Mouse (Mus musculus): ENCODE data around the gene Samd8. TPM values are rescaled to one million over a fixed set of nuclear protein-coding genes. Genes with fewer than 3 reads are reported as not detected.

The Samd8 gene
- polyA plus RNA-seq, 1 experiment from 2014 or later: 11.5 TPM

- Histone ChIP-seq H3K4me1 (ENCODE audit: control insufficient read depth in 2 of 2, insufficient read depth in 2 of 2, low read length in 2 of 2) (0 out of 4 replicates have a peak, but pooled peaks cover 0 to 3% of the 10 kb centered on the region in 2 experiments), H3K36me3 (ENCODE audit: control insufficient read depth, insufficient read depth, low read length) (no peaks in the 10 kb centered on the region), H3K27ac (replicated peaks in 1 of 2; ENCODE audit: control insufficient read depth in 1 of 2, insufficient read depth in 1 of 2, low read depth in 2 of 2, low read length in 2 of 2) (no peak overlapping the region), H3K27me3 (ENCODE audit: control insufficient read depth, insufficient read depth, low read length) (no peaks in the 10 kb centered on the region), H3K9ac (ENCODE audit: low read length) (no peak overlapping the region), H3K9me3 (ENCODE audit: control insufficient read depth, low read length) (no peaks in the 10 kb centered on the region), H3K4me3 (ENCODE audit: control insufficient read depth in 1 of 2, insufficient read depth in 1 of 2, low read depth in 1 of 2, low read length in 2 of 2) (no peak overlapping the region), H3K4me2 (ENCODE audit: low read length) (no peak overlapping the region)
- ATAC-seq (ENCODE audit: insufficient number of reproducible peaks, insufficient read depth, low FRiP score, low read depth): no peak
- WGBS: 84% methylated on average over 8 of the region's 8 CpGs
Observed at GRCm38 (mm10) chr14:21746251-21746650, 4.1 kb upstream of the Samd8 start.

DNA sequence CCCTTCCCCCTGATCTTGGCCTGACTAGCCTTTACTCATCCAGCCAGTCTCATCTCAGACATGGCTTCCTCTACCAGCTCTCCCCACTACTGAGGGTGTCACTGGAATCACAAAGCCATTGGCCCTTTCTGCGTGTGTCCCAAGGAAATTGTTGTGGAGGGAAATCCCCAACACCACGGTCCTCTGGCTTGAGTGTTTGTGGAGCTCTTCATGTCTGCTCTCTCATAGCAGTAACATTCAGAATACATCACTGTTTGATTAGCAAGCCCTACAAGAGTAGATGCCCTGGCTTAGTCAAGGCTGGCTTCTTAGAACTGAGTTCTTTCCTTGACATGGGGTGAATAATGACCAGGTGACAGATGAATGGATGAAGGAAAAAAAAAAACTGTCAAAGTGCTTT is 3.5 kb upstream of the Samd8 start:
- no peak for ATAC-seq (ENCODE audit: insufficient number of reproducible peaks, insufficient read depth, low FRiP score, low read depth)
- Histone ChIP-seq H3K4me2 (ENCODE audit: low read length) (no peak overlapping the region), H3K9me3 (ENCODE audit: control insufficient read depth, low read length) (no peaks in the 10 kb centered on the region), H3K4me3 (ENCODE audit: control insufficient read depth in 1 of 2, insufficient read depth in 1 of 2, low read depth in 1 of 2, low read length in 2 of 2) (no peak overlapping the region), H3K9ac (ENCODE audit: low read length) (no peak overlapping the region), H3K36me3 (ENCODE audit: control insufficient read depth, insufficient read depth, low read length) (no peaks in the 10 kb centered on the region), H3K4me1 (ENCODE audit: control insufficient read depth in 2 of 2, insufficient read depth in 2 of 2, low read length in 2 of 2) (peaks cover 0 to 3% of the 10 kb centered on the region in 2 experiments; a peak in 2 of 4 replicates), H3K27ac (replicated peaks in 1 of 2; ENCODE audit: control insufficient read depth in 1 of 2, insufficient read depth in 1 of 2, low read depth in 2 of 2, low read length in 2 of 2) (no peak overlapping the region), H3K27me3 (ENCODE audit: control insufficient read depth, insufficient read depth, low read length) (no peaks in the 10 kb centered on the region)
- whole genome bisulfite sequencing: 77% methylated on average over 2 of the region's 2 CpGs

GRCm38 (mm10) chr14:21747436-21748141 is 2.7 kb upstream of the Samd8 start:
- 69% methylated on average over 14 of the region's 14 CpGs for WGBS
- Histone ChIP-seq H3K36me3 (ENCODE audit: control insufficient read depth, insufficient read depth, low read length) (no peaks in the 10 kb centered on the region), H3K9ac (ENCODE audit: low read length) (no peak overlapping the region)

GRCm38 (mm10) chr14:21748142-21748870 is 2.0 kb upstream of the Samd8 start:
- no peak for ATAC-seq (ENCODE audit: insufficient number of reproducible peaks, insufficient read depth, low FRiP score, low read depth)
- H3K9me3 ChIP-seq (ENCODE audit: control insufficient read depth, low read length): no peaks in the 10 kb centered on the region
- H3K9ac ChIP-seq (ENCODE audit: low read length): no peak overlapping the region
- no peaks in the 10 kb centered on the region for H3K27me3 ChIP-seq (ENCODE audit: control insufficient read depth, insufficient read depth, low read length)
- no peak overlapping the region for H3K4me2 ChIP-seq (ENCODE audit: low read length)
- WGBS: 36% methylated on average over 15 of the region's 15 CpGs
- no peaks in the 10 kb centered on the region for H3K36me3 ChIP-seq (ENCODE audit: control insufficient read depth, insufficient read depth, low read length)
- no peak overlapping the region for H3K4me3 ChIP-seq (ENCODE audit: control insufficient read depth in 1 of 2, insufficient read depth in 1 of 2, low read depth in 1 of 2, low read length in 2 of 2)
- H3K4me1 ChIP-seq (ENCODE audit: control insufficient read depth in 2 of 2, insufficient read depth in 2 of 2, low read length in 2 of 2): peaks cover 0 to 8% of the 10 kb centered on the region in 2 experiments; a peak in 2 of 4 replicates
- H3K27ac ChIP-seq (replicated peaks in 1 of 2; ENCODE audit: control insufficient read depth in 1 of 2, insufficient read depth in 1 of 2, low read depth in 2 of 2, low read length in 2 of 2): no peak overlapping the region

More at GRCm38 (mm10) chr14:21747436-21748141, 2.7 kb upstream of the Samd8 start:
- ATAC-seq (ENCODE audit: insufficient number of reproducible peaks, insufficient read depth, low FRiP score, low read depth): no peak
- Histone ChIP-seq H3K27me3 (ENCODE audit: control insufficient read depth, insufficient read depth, low read length) (no peaks in the 10 kb centered on the region), H3K27ac (replicated peaks in 1 of 2; ENCODE audit: control insufficient read depth in 1 of 2, insufficient read depth in 1 of 2, low read depth in 2 of 2, low read length in 2 of 2) (no peak overlapping the region), H3K9me3 (ENCODE audit: control insufficient read depth, low read length) (no peaks in the 10 kb centered on the region), H3K4me3 (ENCODE audit: control insufficient read depth in 1 of 2, insufficient read depth in 1 of 2, low read depth in 1 of 2, low read length in 2 of 2) (no peak overlapping the region), H3K4me1 (ENCODE audit: control insufficient read depth in 2 of 2, insufficient read depth in 2 of 2, low read length in 2 of 2) (peaks cover 0 to 8% of the 10 kb centered on the region in 2 experiments; a peak in 2 of 4 replicates), H3K4me2 (ENCODE audit: low read length) (no peak overlapping the region)

DNA sequence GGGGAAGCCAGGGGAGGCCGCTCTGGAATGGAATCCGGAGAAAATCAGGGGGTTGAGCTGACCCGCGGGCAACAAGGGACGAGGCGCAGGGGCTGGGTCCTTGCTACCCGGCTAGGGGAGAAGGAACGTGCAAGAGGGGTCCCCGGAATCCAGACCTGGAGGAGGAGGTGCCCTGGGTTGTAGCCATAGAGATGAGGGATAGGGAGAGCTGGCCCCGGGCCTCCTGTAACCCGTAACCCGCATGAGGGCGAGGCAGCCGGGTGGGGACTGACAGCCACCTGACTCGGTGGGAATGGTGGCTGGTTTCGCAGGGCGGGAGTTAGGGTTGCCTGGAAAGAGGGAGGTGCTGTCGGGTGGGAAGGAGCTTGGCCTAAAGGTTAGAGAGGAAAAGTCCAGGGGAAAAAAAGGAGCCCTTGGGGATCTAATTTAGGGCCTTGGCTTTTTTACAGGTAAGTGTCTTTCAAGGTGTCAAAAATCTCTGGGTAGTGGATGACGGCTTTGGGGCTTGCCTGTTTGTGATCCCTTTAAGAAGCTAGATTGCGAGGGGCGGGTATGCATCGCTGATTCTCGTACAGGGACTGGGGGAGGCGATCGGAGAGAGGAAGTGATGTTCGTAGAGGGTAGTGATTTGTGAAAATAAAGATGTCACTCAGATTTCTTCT is 681 bp downstream of the Samd8 start, which contains the start of gene Dusp13:
TSS of gene Dusp13 (minus strand) at position 301 of the 662 bp plus-strand sequence.
- under 1% methylated on average over 26 of the region's 26 CpGs for WGBS
- Histone ChIP-seq H3K9me3 (ENCODE audit: control insufficient read depth, low read length) (no peaks in the 10 kb centered on the region), H3K27me3 (ENCODE audit: control insufficient read depth, insufficient read depth, low read length) (no peaks in the 10 kb centered on the region), H3K27ac (replicated peaks in 1 of 2; ENCODE audit: control insufficient read depth in 1 of 2, insufficient read depth in 1 of 2, low read depth in 2 of 2, low read length in 2 of 2) (peak within 1 kb of the TSS; percentile 73 to 87), H3K4me1 (ENCODE audit: control insufficient read depth in 2 of 2, insufficient read depth in 2 of 2, low read length in 2 of 2) (peaks cover 0 to 8% of the 10 kb centered on the region in 2 experiments; a peak in 2 of 4 replicates), H3K36me3 (ENCODE audit: control insufficient read depth, insufficient read depth, low read length) (no peaks in the 10 kb centered on the region), H3K4me3 (ENCODE audit: control insufficient read depth in 1 of 2, insufficient read depth in 1 of 2, low read depth in 1 of 2, low read length in 2 of 2) (peak within 1 kb of the TSS; percentile 89 to 100), H3K9ac (ENCODE audit: low read length) (peak within 1 kb of the TSS; percentile 91), H3K4me2 (ENCODE audit: low read length) (peak within 1 kb of the TSS; percentile 77)
- peak; percentile 76 for ATAC-seq (ENCODE audit: insufficient number of reproducible peaks, insufficient read depth, low FRiP score, low read depth)

DNA sequence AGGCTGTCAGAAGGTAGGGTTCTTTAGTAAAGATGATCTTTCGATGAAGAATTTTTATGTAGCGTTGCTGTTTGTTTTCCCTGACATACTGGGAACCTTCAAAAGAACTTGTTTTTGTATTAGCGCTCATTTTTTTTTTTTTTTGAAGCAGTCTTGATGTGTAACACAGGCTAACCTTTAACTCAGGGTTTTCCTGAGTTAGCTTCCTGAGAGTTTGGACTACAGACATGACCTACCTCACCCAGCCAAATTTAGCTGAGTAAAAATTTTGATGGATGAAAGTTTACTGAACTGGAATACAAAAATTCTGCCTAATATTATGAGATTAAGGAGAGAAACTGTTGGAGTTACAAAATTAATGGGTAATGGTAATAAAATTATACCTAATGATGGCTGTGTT is 2.1 kb downstream of the Samd8 start:
- peaks cover 0 to 8% of the 10 kb centered on the region in 2 experiments; a peak in 2 of 4 replicates for H3K4me1 ChIP-seq (ENCODE audit: control insufficient read depth in 2 of 2, insufficient read depth in 2 of 2, low read length in 2 of 2)
- H3K9me3 ChIP-seq (ENCODE audit: control insufficient read depth, low read length): no peaks in the 10 kb centered on the region
- H3K4me3 ChIP-seq (ENCODE audit: control insufficient read depth in 1 of 2, insufficient read depth in 1 of 2, low read depth in 1 of 2, low read length in 2 of 2): no peak overlapping the region
- 89% methylated on average over 3 of the region's 3 CpGs for WGBS
- no peak overlapping the region for H3K27ac ChIP-seq (replicated peaks in 1 of 2; ENCODE audit: control insufficient read depth in 1 of 2, insufficient read depth in 1 of 2, low read depth in 2 of 2, low read length in 2 of 2)
- H3K9ac ChIP-seq (ENCODE audit: low read length): 0 out of 2 replicates have a peak overlapping the region, but pooled peaks have one; percentile 91
- no peaks in the 10 kb centered on the region for H3K27me3 ChIP-seq (ENCODE audit: control insufficient read depth, insufficient read depth, low read length)
- ATAC-seq (ENCODE audit: insufficient number of reproducible peaks, insufficient read depth, low FRiP score, low read depth): no peak
- no peaks in the 10 kb centered on the region for H3K36me3 ChIP-seq (ENCODE audit: control insufficient read depth, insufficient read depth, low read length)
- no peak overlapping the region for H3K4me2 ChIP-seq (ENCODE audit: low read length)

DNA sequence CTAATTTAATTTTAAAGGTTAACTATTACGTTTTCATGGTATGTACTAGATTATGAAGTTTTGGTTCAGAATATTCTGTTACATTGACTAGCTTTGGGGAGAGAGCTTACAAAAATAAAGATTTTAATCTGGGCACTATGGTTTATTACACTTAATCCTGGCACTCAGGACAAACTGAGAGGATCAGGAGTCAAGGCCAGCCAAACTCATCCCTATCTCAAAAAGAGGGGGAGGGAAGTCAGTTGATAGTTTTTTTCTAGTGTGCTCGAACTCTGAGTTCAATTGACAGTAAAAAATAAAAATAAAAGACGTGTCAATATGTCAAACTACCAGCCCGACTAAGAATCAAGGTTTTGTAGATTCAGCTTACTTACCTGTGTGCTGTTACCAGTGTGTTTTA is 3.0 kb downstream of the Samd8 start:
- no peaks in the 10 kb centered on the region for H3K27me3 ChIP-seq (ENCODE audit: control insufficient read depth, insufficient read depth, low read length)
- H3K9ac ChIP-seq (ENCODE audit: low read length): no peak overlapping the region
- no peaks in the 10 kb centered on the region for H3K36me3 ChIP-seq (ENCODE audit: control insufficient read depth, insufficient read depth, low read length)
- H3K4me1 ChIP-seq (ENCODE audit: control insufficient read depth in 2 of 2, insufficient read depth in 2 of 2, low read length in 2 of 2): peaks cover 2 to 8% of the 10 kb centered on the region in 2 experiments; a peak in 2 of 4 replicates
- 70% methylated on average over 4 of the region's 4 CpGs for WGBS
- no peaks in the 10 kb centered on the region for H3K9me3 ChIP-seq (ENCODE audit: control insufficient read depth, low read length)
- H3K4me3 ChIP-seq (ENCODE audit: control insufficient read depth in 1 of 2, insufficient read depth in 1 of 2, low read depth in 1 of 2, low read length in 2 of 2): no peak overlapping the region
- no peak overlapping the region for H3K27ac ChIP-seq (replicated peaks in 1 of 2; ENCODE audit: control insufficient read depth in 1 of 2, insufficient read depth in 1 of 2, low read depth in 2 of 2, low read length in 2 of 2)
- H3K4me2 ChIP-seq (ENCODE audit: low read length): no peak overlapping the region
- ATAC-seq (ENCODE audit: insufficient number of reproducible peaks, insufficient read depth, low FRiP score, low read depth): no peak

All from heart, embryonic 14.5 days (tissue).